Comparison of ENCODE assay signal across 7 mouse cellular contexts in genomic region chr14:30479361-30479948, GRCm38 (mm10). TPM values are rescaled to one million over a fixed set of nuclear protein-coding genes. Genes with fewer than 3 reads are reported as not detected.
DNase-seq lines count a peak whose midpoint lies in the region; ATAC-seq lines count a peak whose summit lies in the region.

TSS of gene Dcp1a (plus strand) at chr14:30479535.

- DNase-seq in adrenal gland, adult 2 months, result peak; percentile 97
- peak; percentile 89 for DNase-seq in embryo, embryonic 11.5 days (ENCODE audit: low read depth, low spot score)
- DNase-seq in gastrocnemius, postnatal 36 days, result peak; percentile 92 to 93
- peak; percentile 96 to 99 for DNase-seq in left cerebral cortex, postnatal 25 days (ENCODE audit: low spot score in 2 of 2)
- DNase-seq in midbrain, embryonic 10.5 days (ENCODE audit: low spot score), result peak; percentile 95
- DNase-seq in right cerebral cortex, postnatal 4 days, result peak; percentile 92

- peak within 1 kb of the TSS; percentile 88 for H3K9ac ChIP-seq in intestine, embryonic 15.5 days

- H3K4me2 ChIP-seq in intestine, embryonic 15.5 days (replicated peaks), result peak within 1 kb of the TSS; percentile 71

- H3K4me3 ChIP-seq in intestine, embryonic 15.5 days (replicated peaks), result peak within 1 kb of the TSS; percentile 76
- H3K4me3 ChIP-seq in midbrain, embryonic 10.5 days, result peak within 1 kb of the TSS; percentile 92

- H3K36me3 ChIP-seq in intestine, embryonic 15.5 days, result no peaks in the 10 kb centered on the region
- peaks cover 29% of the 10 kb centered on the region for H3K36me3 ChIP-seq in midbrain, embryonic 10.5 days

- intact Hi-C loops in gastrocnemius, postnatal 36 days (cut with DNase I), result no loop called here
- intact Hi-C loops in left cerebral cortex, postnatal 25 days (cut with DNase I), result no loop called here

- no peaks in the 10 kb centered on the region for H3K4me1 ChIP-seq in intestine, embryonic 15.5 days (replicated peaks)
- peaks cover 15% of the 10 kb centered on the region for H3K4me1 ChIP-seq in midbrain, embryonic 10.5 days

- under 1% methylated on average over 39 of the region's 39 CpGs for WGBS in intestine, embryonic 15.5 days
- under 1% methylated on average over 39 of the region's 39 CpGs for WGBS in midbrain, embryonic 10.5 days

- no peaks in the 10 kb centered on the region for H3K9me3 ChIP-seq in intestine, embryonic 15.5 days
- H3K9me3 ChIP-seq in midbrain, embryonic 10.5 days (replicated peaks), result no peaks in the 10 kb centered on the region

- peak; percentile 100 for ATAC-seq in intestine, embryonic 15.5 days

- H3K27ac ChIP-seq in intestine, embryonic 15.5 days, result peak within 1 kb of the TSS; percentile 81
- peak within 1 kb of the TSS; percentile 96 for H3K27ac ChIP-seq in midbrain, embryonic 10.5 days (replicated peaks)

- H3K27me3 ChIP-seq in intestine, embryonic 15.5 days (replicated peaks), result no peaks in the 10 kb centered on the region
- no peaks in the 10 kb centered on the region for H3K27me3 ChIP-seq in midbrain, embryonic 10.5 days (ENCODE audit: low read depth, poor library complexity, severe bottlenecking)

RNA-seq across cellular contexts. Expression of gene Dcp1a, which starts in this region (rescaled TPM):
- total RNA-seq in adrenal gland, adult 2 months (2021), result 10 to 100 TPM; 20.6 to 30.1 TPM
- 33.1 and 39.0 TPM in 2 replicates for polyA plus RNA-seq in adrenal gland, adult 2 months (2012; rRNA removed)
- 1 to 10 TPM; 5.5 to 7.6 TPM for total RNA-seq in gastrocnemius, postnatal 36 days (2021)
- 18.1 and 20.0 TPM in 2 replicates for polyA plus RNA-seq in intestine, embryonic 15.5 days (2015; fragmentation: Nextera tagmentation; extraction: Ambion mirVana)
- 10 to 100 TPM; 19.5 to 21.5 TPM for total RNA-seq in left cerebral cortex, postnatal 25 days (2021)
- 31.8 and 35.1 TPM in 2 replicates for polyA plus RNA-seq in midbrain, embryonic 10.5 days (2016; fragmentation: Nextera tagmentation; extraction: Ambion mirVana)

Comparison
In these comparisons a context has a peak if more than half of its experiments do, and no peak if none do; other contexts are left out.
1. Peak in every context shown above with its lines: DNase-seq, ATAC-seq, H3K4me3 ChIP-seq and H3K27ac ChIP-seq.